Mouse (Mus musculus): ENCODE measurements at regions not wholly inside any gene's neighbourhood (a gene's known extent, or its start where the extent isn't known, plus 50 kb on each side); places are given as distances from the start of the nearest gene placed in this dataset.

DNA sequence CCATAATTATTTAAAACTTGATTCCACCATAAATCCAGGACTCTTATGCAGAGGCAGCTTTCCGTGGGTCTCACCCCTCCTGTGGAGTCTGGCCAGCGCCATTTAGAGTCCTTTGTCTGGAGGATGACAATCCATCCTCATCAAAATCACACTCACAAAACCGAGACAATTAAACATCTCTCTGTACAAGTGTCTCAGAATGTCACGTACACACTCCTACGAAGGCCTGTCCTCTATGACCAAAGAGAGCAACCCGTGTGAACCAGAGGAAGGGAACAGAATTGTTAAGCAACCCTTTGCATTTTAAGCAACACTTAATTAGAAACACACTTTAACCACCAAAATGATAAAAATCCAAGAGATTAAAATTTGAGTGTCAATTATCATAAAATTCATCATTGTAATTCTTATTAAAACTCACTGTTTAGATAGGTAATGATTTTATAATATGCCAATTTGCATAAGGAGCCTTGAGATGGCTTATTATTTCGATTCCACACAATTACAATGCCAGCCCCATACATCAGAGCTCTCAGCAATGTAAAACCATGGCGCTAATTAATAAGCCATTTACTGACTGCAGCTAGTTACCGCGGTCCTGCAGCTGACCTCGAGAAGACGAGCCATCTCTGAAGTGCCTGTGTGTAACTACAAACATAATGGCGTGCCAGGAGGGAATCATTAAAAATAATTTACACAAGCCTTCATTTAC, 325.0 kb upstream of the Irx1 start:
- TF ChIP-seq CTCF (IDR thresholded peaks at IDR 0.05): no peak
- Histone ChIP-seq H3K4me3 (ENCODE audit: low read depth, low read length) (no peak overlapping the region), H3K4me1 (ENCODE audit: insufficient read depth, low read length) (no peaks in the 10 kb centered on the region), H3K27me3 (ENCODE audit: insufficient read depth, low read length) (0 out of 2 replicates have a peak, but pooled peaks cover 5% of the 10 kb centered on the region), H3K27ac (ENCODE audit: low read depth, low read length) (no peak overlapping the region), H3K9ac (replicated peaks; ENCODE audit: low read length, poor library complexity, severe bottlenecking) (no peak overlapping the region), H3K9me3 (ENCODE audit: low read length) (no peaks in the 10 kb centered on the region), H3K4me2 (ENCODE audit: low read depth, low read length, poor library complexity, severe bottlenecking) (no peak overlapping the region), H3K36me3 (ENCODE audit: insufficient read depth, low read length) (no peaks in the 10 kb centered on the region)
- no peak for DNase-seq (ENCODE audit: low spot score)
- ATAC-seq (ENCODE audit: low FRiP score): no peak
- WGBS: 33% methylated on average over 13 of the region's 13 CpGs

DNA sequence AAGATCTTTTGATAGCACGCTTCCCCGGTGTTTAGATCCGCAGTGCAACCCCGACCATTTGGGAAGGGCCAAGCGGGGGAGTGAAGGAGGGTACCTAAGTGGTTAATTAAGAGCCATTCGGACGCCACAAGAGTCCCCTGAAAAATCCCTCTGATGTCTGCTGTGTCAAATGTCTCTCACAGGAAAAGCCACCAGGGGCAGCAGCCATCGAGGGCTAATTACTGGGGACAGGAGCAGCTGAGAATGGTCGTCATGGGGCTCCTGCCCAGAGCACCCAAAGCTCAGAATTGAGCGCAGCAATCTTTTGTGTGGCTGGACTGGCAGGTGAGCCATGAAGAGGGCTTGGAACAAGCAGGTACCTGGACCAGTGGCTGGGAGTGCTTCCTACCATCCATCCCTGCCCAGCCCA, 325.6 kb upstream of the Irx1 start:
- DNase-seq (ENCODE audit: low spot score) (peak; percentile 22), ATAC-seq (ENCODE audit: low FRiP score) (0 out of 2 replicates have a peak, but pooled peaks have one; percentile 21)
- Histone ChIP-seq H3K27ac (ENCODE audit: low read depth, low read length) (no peak overlapping the region), H3K36me3 (ENCODE audit: insufficient read depth, low read length) (no peaks in the 10 kb centered on the region), H3K9ac (replicated peaks; ENCODE audit: low read length, poor library complexity, severe bottlenecking) (no peak overlapping the region), H3K4me2 (ENCODE audit: low read depth, low read length, poor library complexity, severe bottlenecking) (no peak overlapping the region), H3K9me3 (ENCODE audit: low read length) (no peaks in the 10 kb centered on the region), H3K27me3 (ENCODE audit: insufficient read depth, low read length) (0 out of 2 replicates have a peak, but pooled peaks cover 5% of the 10 kb centered on the region), H3K4me3 (ENCODE audit: low read depth, low read length) (no peak overlapping the region), H3K4me1 (ENCODE audit: insufficient read depth, low read length) (no peaks in the 10 kb centered on the region)
- TF ChIP-seq CTCF (IDR thresholded peaks at IDR 0.05): peak; percentile 50
- 9% methylated on average over 10 of the region's 10 CpGs for WGBS

DNA sequence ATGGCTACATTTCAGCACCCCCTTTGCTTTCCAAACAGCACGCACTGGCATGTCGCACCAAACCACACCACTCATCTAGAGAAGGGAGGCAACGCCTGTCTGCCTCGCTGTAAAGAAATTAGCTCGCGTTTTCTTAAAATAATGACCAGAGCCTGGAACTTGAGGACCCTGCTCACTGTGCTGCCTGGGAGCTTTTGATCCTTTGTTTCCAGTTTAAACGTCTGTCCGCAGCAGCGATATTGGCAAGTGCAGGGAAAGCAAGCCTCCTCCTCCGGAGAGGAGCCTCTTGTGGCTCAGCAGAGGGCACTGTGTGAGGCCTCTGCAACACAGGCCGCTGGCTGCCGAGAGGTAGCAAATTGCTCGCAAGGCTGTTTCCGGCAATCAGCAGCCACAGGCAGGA, 328.8 kb upstream of the Irx1 start:
- DNase-seq (ENCODE audit: low spot score) (peak; percentile 69), ATAC-seq (ENCODE audit: low FRiP score) (no peak)
- Histone ChIP-seq H3K36me3 (ENCODE audit: insufficient read depth, low read length) (no peaks in the 10 kb centered on the region), H3K9me3 (ENCODE audit: low read length) (no peaks in the 10 kb centered on the region), H3K27me3 (ENCODE audit: insufficient read depth, low read length) (peaks cover 15% of the 10 kb centered on the region; the same call in 1 of the 2 replicates), H3K4me3 (ENCODE audit: low read depth, low read length) (no peak overlapping the region), H3K4me1 (ENCODE audit: insufficient read depth, low read length) (no peaks in the 10 kb centered on the region), H3K9ac (replicated peaks; ENCODE audit: low read length, poor library complexity, severe bottlenecking) (no peak overlapping the region), H3K27ac (ENCODE audit: low read depth, low read length) (peak overlapping the region; percentile 18; the same call in 1 of the 2 replicates), H3K4me2 (ENCODE audit: low read depth, low read length, poor library complexity, severe bottlenecking) (peak overlapping the region; percentile 23)
- WGBS: 9% methylated on average over 14 of the region's 14 CpGs
- TF ChIP-seq CTCF (IDR thresholded peaks at IDR 0.05): peak; percentile 64

DNA sequence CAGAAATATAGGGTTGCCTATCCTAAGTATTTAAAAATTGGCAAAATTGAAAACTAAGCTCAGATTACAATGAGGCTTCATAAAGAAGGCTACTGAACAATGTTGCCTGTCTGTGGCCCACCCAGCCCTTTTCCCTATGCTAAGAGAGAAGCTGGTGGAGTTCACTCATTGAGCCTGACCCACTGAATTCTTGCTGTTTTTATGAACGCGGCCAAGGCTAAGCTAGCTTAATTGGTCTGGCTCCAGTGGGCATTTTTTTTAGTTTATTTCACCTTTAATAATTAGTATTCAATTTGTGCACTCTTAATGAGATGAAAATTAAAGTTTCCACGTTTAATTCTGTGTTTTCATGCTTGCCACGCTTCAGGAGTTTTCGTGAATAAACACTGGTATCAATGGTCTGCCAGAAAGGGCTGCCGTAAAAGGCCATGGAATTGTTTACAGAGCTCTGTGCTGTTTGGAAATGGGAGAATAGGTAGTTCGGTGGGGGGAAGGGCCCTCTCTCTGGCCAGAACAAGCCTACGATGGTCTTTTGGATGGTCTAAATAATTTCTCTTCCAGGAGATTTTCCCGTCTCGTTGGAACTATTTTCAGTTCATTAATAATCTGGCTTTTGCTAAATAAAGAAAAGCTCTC, 329.7 kb upstream of the Irx1 start:
- H3K4me3 ChIP-seq (ENCODE audit: low read depth, low read length): no peak overlapping the region
- H3K4me2 ChIP-seq (ENCODE audit: low read depth, low read length, poor library complexity, severe bottlenecking): no peak overlapping the region
- H3K4me1 ChIP-seq (ENCODE audit: insufficient read depth, low read length): no peaks in the 10 kb centered on the region
- ATAC-seq (ENCODE audit: low FRiP score) (no peak), DNase-seq (ENCODE audit: low spot score) (no peak)
- H3K27ac ChIP-seq (ENCODE audit: low read depth, low read length): no peak overlapping the region
- peaks cover 15% of the 10 kb centered on the region; the same call in 1 of the 2 replicates for H3K27me3 ChIP-seq (ENCODE audit: insufficient read depth, low read length)
- no peak for TF ChIP-seq CTCF (IDR thresholded peaks at IDR 0.05)
- H3K9ac ChIP-seq (replicated peaks; ENCODE audit: low read length, poor library complexity, severe bottlenecking): no peak overlapping the region
- no peaks in the 10 kb centered on the region for H3K9me3 ChIP-seq (ENCODE audit: low read length)
- H3K36me3 ChIP-seq (ENCODE audit: insufficient read depth, low read length): no peaks in the 10 kb centered on the region
- 28% methylated on average over 10 of the region's 10 CpGs for WGBS

DNA sequence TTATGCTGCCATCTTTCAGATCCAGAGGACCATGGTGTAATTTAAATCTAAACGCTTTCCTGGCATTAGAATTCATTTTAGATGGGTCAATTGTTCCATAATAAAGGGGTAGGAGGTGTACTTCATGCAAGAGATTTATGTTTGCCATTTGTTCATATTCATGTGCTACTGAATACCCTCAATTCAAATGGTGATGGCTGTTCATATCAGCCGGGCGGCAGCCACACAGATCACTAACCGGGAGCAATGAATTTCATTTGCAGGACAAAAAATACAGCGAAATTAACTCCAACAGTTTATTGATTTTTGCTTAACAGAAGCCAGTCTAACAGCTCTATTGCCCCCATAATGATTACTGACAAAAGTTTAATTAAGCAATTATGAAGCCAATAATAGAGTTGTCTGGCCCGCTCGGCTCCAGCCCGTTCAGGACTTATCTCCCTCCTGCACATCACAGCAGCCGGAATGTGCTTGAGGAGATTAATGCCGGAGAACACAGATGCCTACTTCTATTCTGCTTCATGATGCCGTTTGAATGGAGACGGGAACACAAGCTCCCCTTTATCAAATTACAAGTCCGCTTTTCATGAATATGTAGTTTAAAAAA, 330.3 kb upstream of the Irx2 start:
- DNase-seq (ENCODE audit: low spot score): peak; percentile 28
- Histone ChIP-seq H3K4me3 (ENCODE audit: low read depth, low read length) (no peak overlapping the region), H3K4me1 (ENCODE audit: insufficient read depth, low read length) (peaks cover 9% of the 10 kb centered on the region; the same call in 1 of the 2 replicates), H3K9ac (replicated peaks; ENCODE audit: low read length, poor library complexity, severe bottlenecking) (0 out of 2 replicates have a peak overlapping the region, but pooled peaks have one; percentile 9), H3K4me2 (ENCODE audit: low read depth, low read length, poor library complexity, severe bottlenecking) (peak overlapping the region; percentile 34), H3K27me3 (ENCODE audit: insufficient read depth, low read length) (peaks cover 10% of the 10 kb centered on the region; the same call in 1 of the 2 replicates), H3K36me3 (ENCODE audit: insufficient read depth, low read length) (no peaks in the 10 kb centered on the region), H3K27ac (ENCODE audit: low read depth, low read length) (peak overlapping the region; percentile 65), H3K9me3 (ENCODE audit: low read length) (no peaks in the 10 kb centered on the region)
- WGBS: 13% methylated on average over 13 of the region's 13 CpGs
- no peak for TF ChIP-seq CTCF (IDR thresholded peaks at IDR 0.05)
- no peak for ATAC-seq (ENCODE audit: low FRiP score)
